Mouse (Mus musculus): Measurements from ENCODE around the gene Btbd9. TPM values are rescaled to one million over a fixed set of nuclear protein-coding genes. Genes with fewer than 3 reads are reported as not detected.
"Not testable (repeated sequence)": the region's sequence is repeated elsewhere in the genome, so short reads cannot be mapped to it uniquely, and the experiment has no call there.

Gene Btbd9
- total RNA-seq, 2 experiments from 2014 or later, result 20.7 to 21.7 TPM

- DNase-seq, result no peak
Measured at GRCm38 (mm10) chr17:30558623-30559022, 17.7 kb downstream of the Btbd9 start.

GRCm38 (mm10) chr17:30556512-30556911 is 19.8 kb downstream of the Btbd9 start:
- no peak for DNase-seq

GRCm38 (mm10) chr17:30553027-30553937 is 23.0 kb downstream of the Btbd9 start:
- no peak for DNase-seq

- no peak for DNase-seq
Measured at GRCm38 (mm10) chr17:30550774-30551107, 25.5 kb downstream of the Btbd9 start.

GRCm38 (mm10) chr17:30549899-30550773 is 26.2 kb downstream of the Btbd9 start:
- DNase-seq, result no peak

- DNase-seq, result peak; percentile 9 to 21
Measured at GRCm38 (mm10) chr17:30539098-30539497, 37.2 kb downstream of the Btbd9 start.

- no peak for DNase-seq
Measured at GRCm38 (mm10) chr17:30536651-30537050, 39.6 kb downstream of the Btbd9 start.

- DNase-seq, result no peak
Measured at GRCm38 (mm10) chr17:30533098-30533497, 43.2 kb downstream of the Btbd9 start.

GRCm38 (mm10) chr17:30530542-30530940 is 45.7 kb downstream of the Btbd9 start:
- DNase-seq, result no peak

- DNase-seq, result no peak
Measured at GRCm38 (mm10) chr17:30529632-30530541, 46.4 kb downstream of the Btbd9 start.

GRCm38 (mm10) chr17:30525405-30526295 is 50.6 kb downstream of the Btbd9 start:
- DNase-seq, result no peak

GRCm38 (mm10) chr17:30524451-30524850 is 51.8 kb downstream of the Btbd9 start:
- no peak for DNase-seq

GRCm38 (mm10) chr17:30523783-30524182 is 52.5 kb downstream of the Btbd9 start:
- no peak for DNase-seq

- DNase-seq, result no peak
Measured at GRCm38 (mm10) chr17:30522406-30523078, 53.7 kb downstream of the Btbd9 start.

- DNase-seq, result not testable (repeated sequence)
Measured at GRCm38 (mm10) chr17:30519172-30519512, 57.1 kb downstream of the Btbd9 start.

- DNase-seq, result no peak
Measured at GRCm38 (mm10) chr17:30518431-30519171, 57.7 kb downstream of the Btbd9 start.

GRCm38 (mm10) chr17:30516580-30517340 is 59.5 kb downstream of the Btbd9 start:
- no peak for DNase-seq

- DNase-seq, result no peak
Measured at GRCm38 (mm10) chr17:30515401-30515800, 60.9 kb downstream of the Btbd9 start.

GRCm38 (mm10) chr17:30513034-30513433 is 63.3 kb downstream of the Btbd9 start:
- no peak for DNase-seq
